Mouse (Mus musculus): Measurements from ENCODE around the gene Hand1. TPM values are rescaled to one million over a fixed set of nuclear protein-coding genes. Genes with fewer than 3 reads are reported as not detected.

The Hand1 gene
- polyA plus RNA-seq, 1 experiment from 2014 or later = 17.4 TPM

DNA sequence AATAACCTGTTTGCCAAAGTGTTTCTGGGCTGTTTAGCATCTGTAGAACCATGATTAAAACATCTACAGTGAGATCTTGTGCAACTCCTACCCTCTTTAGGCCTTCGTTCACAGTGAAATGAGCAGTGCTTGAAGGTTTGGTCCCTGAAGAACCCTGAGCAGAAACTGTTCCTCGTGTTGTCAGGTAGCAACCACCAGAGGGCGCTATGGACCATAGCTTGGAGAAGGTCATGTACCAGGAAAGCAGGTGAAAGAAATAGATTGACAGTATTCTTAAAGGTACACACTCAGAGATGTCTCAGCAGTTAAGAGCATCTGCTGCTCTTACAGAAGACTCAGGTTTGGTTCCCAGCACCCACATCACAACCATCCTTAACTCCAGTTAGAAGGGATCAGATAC is 44.7 kb downstream of the Hand1 start:
- 24% methylated on average over 3 of the region's 3 CpGs for WGBS

DNA sequence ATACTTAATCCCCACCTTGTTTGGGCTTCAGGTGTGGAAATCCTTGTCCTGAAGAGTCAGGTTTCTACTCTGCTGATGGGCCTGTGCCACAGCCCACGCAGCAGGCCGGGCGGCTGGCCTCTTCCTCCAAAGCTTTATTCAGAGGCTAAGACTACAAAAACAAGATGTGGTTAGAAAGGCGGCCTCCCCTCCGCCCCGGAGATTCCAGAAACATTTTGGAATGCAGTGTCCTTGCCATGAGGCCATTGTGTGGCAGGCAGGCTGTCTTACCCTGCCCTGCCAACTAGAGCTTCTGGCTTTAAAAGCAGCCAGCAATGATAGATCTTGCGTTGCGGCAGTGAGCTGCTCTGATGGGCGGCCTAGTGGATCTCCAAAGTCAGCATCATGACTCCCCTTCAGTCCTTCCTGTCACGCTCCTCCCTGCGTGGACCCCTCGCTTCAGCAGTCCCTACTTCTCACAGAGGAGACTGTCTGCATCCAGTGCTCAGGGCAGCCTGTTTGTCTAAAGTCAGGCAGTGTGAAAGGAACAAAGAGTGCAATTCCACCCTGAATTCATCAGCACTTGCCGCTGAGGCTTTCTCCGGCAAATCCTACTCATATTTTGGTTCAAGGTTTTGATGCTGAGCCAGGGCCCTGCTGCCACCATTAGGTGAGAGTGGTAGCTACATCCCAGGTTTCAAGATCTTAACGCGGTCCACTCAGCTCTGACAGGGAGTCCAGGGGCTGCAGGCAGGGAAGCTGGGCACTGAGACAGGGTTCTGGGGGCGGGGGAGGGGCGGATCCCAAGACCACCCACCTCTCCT is 45.8 kb downstream of the Hand1 start:
- Histone ChIP-seq H3K27me3 (replicated peaks; ENCODE audit: control insufficient read depth, insufficient read depth, low read length) (no peaks in the 10 kb centered on the region), H3K27ac (ENCODE audit: low read depth, low read length) (no peak overlapping the region), H3K9me3 (ENCODE audit: control insufficient read depth) (no peaks in the 10 kb centered on the region), H3K9ac (ENCODE audit: low read depth, low read length) (no peak overlapping the region), H3K36me3 (ENCODE audit: control insufficient read depth, insufficient read depth) (peaks cover 13% of the 10 kb centered on the region), H3K4me1 (replicated peaks; ENCODE audit: control insufficient read depth, insufficient read depth, low read length) (no peaks in the 10 kb centered on the region), H3K4me3 (ENCODE audit: low read depth, low read length) (no peak overlapping the region), H3K4me2 (replicated peaks; ENCODE audit: low read depth) (no peak overlapping the region)
- no peak for ATAC-seq
- 60% methylated on average over 18 of the region's 18 CpGs for WGBS
- TF ChIP-seq CTCF (IDR thresholded peaks at IDR 0.05; ENCODE audit: low read depth) = peak; percentile 38

More for the DNA sequence above, 44.7 kb downstream of the Hand1 start:
- ATAC-seq = no peak
- H3K9me3 ChIP-seq (ENCODE audit: control insufficient read depth) = no peaks in the 10 kb centered on the region
- H3K9ac ChIP-seq (ENCODE audit: low read depth, low read length) = no peak overlapping the region
- H3K4me2 ChIP-seq (replicated peaks; ENCODE audit: low read depth) = no peak overlapping the region
- peaks cover 12% of the 10 kb centered on the region for H3K36me3 ChIP-seq (ENCODE audit: control insufficient read depth, insufficient read depth)
- no peaks in the 10 kb centered on the region for H3K27me3 ChIP-seq (replicated peaks; ENCODE audit: control insufficient read depth, insufficient read depth, low read length)
- H3K4me1 ChIP-seq (replicated peaks; ENCODE audit: control insufficient read depth, insufficient read depth, low read length) = no peaks in the 10 kb centered on the region
- no peak overlapping the region for H3K27ac ChIP-seq (ENCODE audit: low read depth, low read length)
- peak; percentile 90 for TF ChIP-seq CTCF (IDR thresholded peaks at IDR 0.05; ENCODE audit: low read depth)
- no peak overlapping the region for H3K4me3 ChIP-seq (ENCODE audit: low read depth, low read length)

- H3K27me3 ChIP-seq (replicated peaks; ENCODE audit: control insufficient read depth, insufficient read depth, low read length) = no peaks in the 10 kb centered on the region
- H3K27ac ChIP-seq (ENCODE audit: low read depth, low read length) = no peak overlapping the region
- H3K9ac ChIP-seq (ENCODE audit: low read depth, low read length) = no peak overlapping the region
- no peak overlapping the region for H3K4me3 ChIP-seq (ENCODE audit: low read depth, low read length)
- peaks cover 23% of the 10 kb centered on the region for H3K36me3 ChIP-seq (ENCODE audit: control insufficient read depth, insufficient read depth)
- no peak overlapping the region for H3K4me2 ChIP-seq (replicated peaks; ENCODE audit: low read depth)
- no peaks in the 10 kb centered on the region for H3K9me3 ChIP-seq (ENCODE audit: control insufficient read depth)
- no peaks in the 10 kb centered on the region for H3K4me1 ChIP-seq (replicated peaks; ENCODE audit: control insufficient read depth, insufficient read depth, low read length)
- ATAC-seq = peak; percentile 53
- WGBS = 35% methylated on average over 14 of the region's 14 CpGs
- TF ChIP-seq CTCF (IDR thresholded peaks at IDR 0.05; ENCODE audit: low read depth) = no peak
Observed at GRCm38 (mm10) chr11:57779824-57780223, 52.8 kb downstream of the Hand1 start.

Other genes starting within 250 kb of the Hand1 start
- 19.8 and 22.5 TPM in 2 replicates for gene Galnt10, start 187.4 kb downstream of the Hand1 start, polyA plus RNA-seq (2015; fragmentation: Nextera tagmentation; extraction: Ambion mirVana)
- gene Sap30l, start 31.2 kb downstream of the Hand1 start, polyA plus RNA-seq (2015; fragmentation: Nextera tagmentation; extraction: Ambion mirVana) = 19.3 and 21.2 TPM in 2 replicates
- gene Larp1, start 176.2 kb upstream of the Hand1 start, polyA plus RNA-seq (2015; fragmentation: Nextera tagmentation; extraction: Ambion mirVana) = 9.6 and 11.5 TPM in 2 replicates